Mouse (Mus musculus) gastrocnemius, postnatal 14 days (tissue): Measurements from ENCODE around the gene Ttc32. TPM values are rescaled to one million over a fixed set of nuclear protein-coding genes. Genes with fewer than 3 reads are reported as not detected.

Source experiments
- total RNA-seq, 2 experiments: library from RNA; stranded (reverse); gene quantifications; 2 replicates each; pipeline ENCODE4 v1.2.3; 2021

Gene Ttc32
- total RNA-seq, 2 experiments from 2014 or later, result 14.5 to 16.7 TPM

Other genes with a start within 250 kb of the Ttc32 start
- 100 to 1,000 TPM; 303 to 334 TPM for gene Laptm4a, start 108.3 kb upstream of the Ttc32 start, total RNA-seq
- gene Matn3, start 82.1 kb upstream of the Ttc32 start, total RNA-seq, result under 1 TPM; 0.64 to 0.70 TPM
- gene Wdr35, start 56.1 kb upstream of the Ttc32 start, total RNA-seq, result 10 to 100 TPM; 11.4 to 14.4 TPM